10 mouse cellular contexts compared by ENCODE assay signal in the genomic region with DNA sequence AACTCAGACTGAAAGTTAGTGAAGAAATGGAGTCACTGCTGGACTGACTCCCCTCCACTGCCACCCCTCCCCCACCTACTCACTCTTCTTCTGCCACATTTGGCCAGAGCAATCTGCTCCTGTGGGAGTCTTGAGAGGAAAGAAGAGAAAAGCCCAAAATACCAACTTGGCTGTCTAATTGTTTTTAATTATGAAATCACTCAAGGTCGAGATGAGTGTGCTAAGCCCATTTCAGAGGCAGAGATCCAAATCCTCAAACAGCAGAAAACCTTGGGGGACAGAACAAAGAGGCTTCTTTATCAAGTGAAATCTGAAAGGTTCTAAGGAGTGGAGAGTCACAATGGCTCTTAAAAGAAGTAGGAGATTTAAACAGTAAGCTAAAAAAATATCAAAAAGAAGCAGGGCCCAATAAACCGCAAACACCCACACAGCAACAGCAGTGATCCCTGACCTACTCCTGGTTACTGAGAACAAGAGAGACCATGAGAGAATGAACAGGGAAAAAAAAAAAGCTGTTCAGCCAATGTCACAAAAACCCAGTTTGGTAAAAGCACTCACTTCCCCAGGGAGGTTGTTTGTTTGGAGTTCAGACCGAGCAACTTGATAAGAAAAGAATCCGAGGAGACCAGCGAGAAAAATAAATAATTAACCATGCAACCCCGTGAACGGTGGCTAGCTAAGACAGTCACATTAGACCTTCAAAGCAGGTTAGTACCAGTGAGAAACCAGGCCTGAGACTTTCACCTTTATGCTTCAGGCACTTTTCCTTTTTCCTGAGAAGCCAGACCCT.
DNase-seq lines count a peak whose midpoint lies in the region; ATAC-seq and TF ChIP-seq lines count a peak whose summit lies in the region.
"Had no signal": no experiment of that assay in that cellular context is flagged by ENCODE, and none has a peak within 500 bp of the region (broad histone marks: within the 10 kb centered on the region; RNA-seq: fewer than 3 reads in every experiment).

No protein-coding gene starts in this region.

- H3K4me3 ChIP-seq in lung, adult 2 months (replicated peaks; ENCODE audit: extremely low read depth, low read depth, low read length): no peak overlapping the region
- no peak overlapping the region for H3K4me3 ChIP-seq in liver, postnatal 0 days (ENCODE audit: low read depth, low read length)
- H3K4me3 ChIP-seq: gastrocnemius, adult 2 months; limb, embryonic 15.5 days had no signal

- no peak overlapping the region for H3K9ac ChIP-seq in liver, postnatal 0 days (replicated peaks)
- H3K9ac ChIP-seq: limb, embryonic 15.5 days had no signal

- no peaks in the 10 kb centered on the region; the same call in 1 of the 2 replicates for H3K4me1 ChIP-seq in lung, adult 2 months (ENCODE audit: control insufficient read depth, insufficient read depth, low read length)
- H3K4me1 ChIP-seq in liver, postnatal 0 days (ENCODE audit: insufficient read depth): peaks cover 3% of the 10 kb centered on the region; the same call in 1 of the 2 replicates

- peak overlapping the region; percentile 80 for H3K27ac ChIP-seq in liver, postnatal 0 days (ENCODE audit: low read depth)
- H3K27ac ChIP-seq: gastrocnemius, adult 2 months; limb, embryonic 15.5 days had no signal

- no peak for TF ChIP-seq EP300 in liver, postnatal 0 days (IDR thresholded peaks at IDR 0.05; ENCODE audit: low read depth)

- TF ChIP-seq POLR2A in lung, adult 2 months (IDR thresholded peaks at IDR 0.05; ENCODE audit: borderline replicate concordance, extremely low read depth, low read depth, low read length): no peak

- no peaks in the 10 kb centered on the region for H3K36me3 ChIP-seq in liver, postnatal 0 days (replicated peaks; ENCODE audit: insufficient read depth, low read length)
- H3K36me3 ChIP-seq: limb, embryonic 15.5 days had no signal

- no peaks in the 10 kb centered on the region for H3K9me3 ChIP-seq in liver, postnatal 0 days (ENCODE audit: low read length)
- H3K9me3 ChIP-seq: limb, embryonic 15.5 days had no signal

- no peak for TF ChIP-seq CTCF in lung, adult 2 months (IDR thresholded peaks at IDR 0.05; ENCODE audit: insufficient read depth, low read length)
- TF ChIP-seq CTCF in liver, postnatal 0 days (IDR thresholded peaks at IDR 0.05; ENCODE audit: low read depth): no peak

- ATAC-seq in frontal cortex, adult (ENCODE audit: low TSS enrichment): peak; percentile 46
- ATAC-seq in liver, postnatal 0 days: peak; percentile 80

- no peak for DNase-seq in frontal cortex, postnatal 14 days (ENCODE audit: low spot score in 2 of 2)
- peak; percentile 28 for DNase-seq in lung, postnatal 25 days (ENCODE audit: low spot score)
- DNase-seq in lung, adult 2 months: no peak
- DNase-seq in kidney, adult 8-10 months: peak; percentile 34 to 80
- DNase-seq in liver, postnatal 0 days: no peak
- no peak for DNase-seq in urinary bladder, adult 2 months (ENCODE audit: low spot score)
- no peak for DNase-seq in left cerebral cortex, adult 11 months (ENCODE audit: low spot score)
- DNase-seq: gastrocnemius, adult 2 months had no signal

- H3K27me3 ChIP-seq in liver, postnatal 0 days (ENCODE audit: insufficient read depth, low read length): no peaks in the 10 kb centered on the region
- H3K27me3 ChIP-seq: limb, embryonic 15.5 days had no signal

- no peak overlapping the region for H3K4me2 ChIP-seq in liver, postnatal 0 days (ENCODE audit: low read depth, low read length)
- H3K4me2 ChIP-seq: limb, embryonic 15.5 days had no signal

- WGBS in lung, adult 2 months: 25% methylated on average over 7 of the region's 7 CpGs
- 32% methylated on average over 7 of the region's 7 CpGs for WGBS in liver, postnatal 0 days (ENCODE audit: insufficient replicate concordance)

Comparison
In these comparisons a context has a peak if more than half of its experiments do, and no peak if none do; other contexts are left out.
1. DNase-seq: peak in lung, postnatal 25 days (single experiment) and kidney, adult 8-10 months (2 of 2); none in frontal cortex, postnatal 14 days (0 of 2), lung, adult 2 months (single experiment), liver, postnatal 0 days (single experiment), urinary bladder, adult 2 months (single experiment) and left cerebral cortex, adult 11 months (single experiment).